Mouse (Mus musculus) splenic B cell, adult 2 months (primary cell): ENCODE measurements around the gene Evi2a.

Experiments
- DNase-seq: peaks from one replicate; pipeline ENCODE4 v3.0.0-alpha.2; 2011; ENCODE audit warnings: low read depth, low spot score
- H3K27me3 ChIP-seq: 2 replicates; pipeline ENCODE4 v1.6.1; 2012; ENCODE audit warnings: mild to moderate bottlenecking, low read length, moderate library complexity, mixed read lengths; ENCODE audit not compliant: control insufficient read depth, poor library complexity, insufficient read depth, severe bottlenecking
- H3K36me3 ChIP-seq: 2 replicates; pipeline ENCODE4 v1.6.1; 2012; ENCODE audit warnings: mild to moderate bottlenecking, low read length, moderate library complexity, mixed read lengths; ENCODE audit not compliant: control insufficient read depth, poor library complexity, insufficient read depth, severe bottlenecking

Evi2a gene

GRCm38 (mm10) chr11:79515798-79516197 lies 14.6 kb downstream of the Evi2a start:
- no peak for DNase-seq
- H3K27me3 ChIP-seq = no peaks in the 10 kb centered on the region
- peaks cover 21% of the 10 kb centered on the region for H3K36me3 ChIP-seq

DNA sequence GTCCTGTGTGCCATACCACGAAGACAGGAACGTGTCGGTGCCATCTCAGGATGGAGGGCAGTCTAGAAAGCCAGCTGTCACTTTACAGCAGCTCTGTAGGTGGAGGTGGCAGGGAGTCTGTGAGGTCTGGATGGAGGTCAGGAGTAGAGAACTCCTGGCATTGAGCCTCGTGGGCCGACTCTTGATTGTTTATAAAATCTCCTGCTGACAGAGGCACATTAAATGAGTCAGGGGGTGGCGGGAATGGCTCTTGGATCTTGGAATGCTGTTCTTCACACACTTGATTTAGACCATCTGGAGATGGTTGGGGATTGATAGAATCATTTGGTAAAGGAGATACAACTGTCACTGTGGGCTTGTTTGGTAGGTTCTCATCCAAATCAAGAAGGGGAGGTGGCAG lies 15.1 kb downstream of the Evi2a start:
- DNase-seq = no peak
- H3K27me3 ChIP-seq = no peaks in the 10 kb centered on the region
- peaks cover 21% of the 10 kb centered on the region for H3K36me3 ChIP-seq

DNA sequence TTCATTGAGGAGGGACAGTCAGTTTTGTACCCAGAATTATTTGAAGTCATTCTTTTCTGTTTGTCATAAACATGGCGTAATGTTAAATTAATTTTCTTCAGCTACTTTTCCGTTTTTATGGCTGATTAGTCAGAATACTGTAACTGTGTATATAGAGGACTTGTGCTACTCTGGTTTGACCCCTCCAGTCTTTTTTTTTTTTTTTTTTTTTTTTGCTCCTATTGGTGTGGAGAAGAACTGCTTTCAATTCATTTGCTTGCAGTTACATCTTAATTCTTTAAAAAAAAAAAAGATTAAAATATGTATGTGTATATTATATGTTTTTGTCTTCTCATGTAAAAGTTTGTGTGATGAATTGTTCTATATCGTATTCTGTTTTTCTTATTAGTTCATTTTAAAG lies 18.4 kb downstream of the Evi2a start:
- peaks cover 19% of the 10 kb centered on the region for H3K36me3 ChIP-seq
- no peaks in the 10 kb centered on the region for H3K27me3 ChIP-seq
- DNase-seq = no peak

DNA sequence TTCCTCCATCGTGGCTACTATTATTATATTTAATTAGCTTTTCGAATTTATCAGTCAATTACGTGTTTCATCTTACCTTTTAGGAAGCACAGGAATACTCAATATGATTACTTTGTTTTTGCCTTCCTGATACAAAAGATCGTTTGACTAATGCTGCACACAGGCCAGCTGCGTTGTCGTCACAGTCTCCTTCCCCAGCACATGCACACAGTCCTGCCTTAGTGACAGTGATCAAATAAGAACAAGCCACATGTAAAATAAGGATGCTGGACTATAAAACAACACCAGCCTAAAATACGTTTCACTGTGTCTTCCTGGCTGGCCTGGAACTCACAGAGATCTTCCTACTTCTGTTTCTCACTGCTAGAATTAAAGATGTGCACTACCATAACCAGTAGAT lies 25.9 kb downstream of the Evi2a start:
- Histone ChIP-seq H3K27me3 (no peaks in the 10 kb centered on the region), H3K36me3 (no peaks in the 10 kb centered on the region)
- no peak for DNase-seq

DNA sequence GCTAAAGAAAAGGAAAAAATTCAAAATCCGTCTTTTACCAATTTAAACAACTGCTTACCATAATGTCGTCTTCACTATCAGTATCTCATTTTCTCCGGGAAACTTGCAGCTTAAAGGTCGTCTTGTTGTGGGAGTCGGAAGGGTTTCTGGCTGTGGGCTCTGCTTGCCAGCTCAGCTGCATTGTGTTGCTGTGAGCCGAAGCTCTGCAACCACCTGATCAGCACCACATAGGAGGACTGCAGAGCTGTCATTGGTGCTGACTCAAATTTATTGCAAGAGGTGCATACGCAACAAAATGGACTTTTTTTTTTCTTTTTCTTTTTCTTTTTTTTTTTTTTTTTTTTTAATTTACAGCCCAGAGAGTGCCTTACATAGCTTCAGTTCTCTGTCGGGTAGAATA lies 26.6 kb downstream of the Evi2a start, which contains the start of gene Omg:
TSS of gene Omg (minus strand) at position 240 of the 400 bp plus-strand sequence.
- DNase-seq = no peak
- no peaks in the 10 kb centered on the region for H3K36me3 ChIP-seq
- no peaks in the 10 kb centered on the region for H3K27me3 ChIP-seq

DNA sequence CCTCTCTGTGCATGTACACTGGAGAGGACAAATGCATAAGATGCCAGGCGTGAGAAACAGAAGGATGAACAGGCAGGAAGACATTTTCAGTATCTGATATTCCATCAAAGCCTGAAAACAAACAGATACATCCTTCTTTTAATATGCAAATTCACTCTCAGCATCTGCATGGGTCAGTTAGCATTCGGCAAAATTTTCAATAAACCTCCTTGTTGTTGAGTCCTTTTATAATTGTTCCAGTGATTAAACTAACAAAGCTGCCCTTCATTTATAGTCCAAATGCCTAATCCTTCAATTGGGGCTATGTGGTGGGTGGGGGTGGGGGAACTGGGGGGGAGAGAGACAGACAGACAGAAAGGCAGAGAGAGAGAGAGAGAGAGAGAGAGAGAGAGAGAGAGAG lies 27.5 kb downstream of the Evi2a start:
- no peak for DNase-seq
- no peaks in the 10 kb centered on the region for H3K27me3 ChIP-seq
- H3K36me3 ChIP-seq = no peaks in the 10 kb centered on the region

GRCm38 (mm10) chr11:79494976-79495800 lies 35.2 kb downstream of the Evi2a start:
- Histone ChIP-seq H3K27me3 (no peaks in the 10 kb centered on the region), H3K36me3 (no peaks in the 10 kb centered on the region; the same call in 1 of the 2 replicates)
- DNase-seq = no peak

- Histone ChIP-seq H3K36me3 (no peaks in the 10 kb centered on the region), H3K27me3 (no peaks in the 10 kb centered on the region)
- DNase-seq = no peak
These were observed 45.7 kb downstream of the Evi2a start for GRCm38 (mm10) chr11:79484721-79485120.

DNA sequence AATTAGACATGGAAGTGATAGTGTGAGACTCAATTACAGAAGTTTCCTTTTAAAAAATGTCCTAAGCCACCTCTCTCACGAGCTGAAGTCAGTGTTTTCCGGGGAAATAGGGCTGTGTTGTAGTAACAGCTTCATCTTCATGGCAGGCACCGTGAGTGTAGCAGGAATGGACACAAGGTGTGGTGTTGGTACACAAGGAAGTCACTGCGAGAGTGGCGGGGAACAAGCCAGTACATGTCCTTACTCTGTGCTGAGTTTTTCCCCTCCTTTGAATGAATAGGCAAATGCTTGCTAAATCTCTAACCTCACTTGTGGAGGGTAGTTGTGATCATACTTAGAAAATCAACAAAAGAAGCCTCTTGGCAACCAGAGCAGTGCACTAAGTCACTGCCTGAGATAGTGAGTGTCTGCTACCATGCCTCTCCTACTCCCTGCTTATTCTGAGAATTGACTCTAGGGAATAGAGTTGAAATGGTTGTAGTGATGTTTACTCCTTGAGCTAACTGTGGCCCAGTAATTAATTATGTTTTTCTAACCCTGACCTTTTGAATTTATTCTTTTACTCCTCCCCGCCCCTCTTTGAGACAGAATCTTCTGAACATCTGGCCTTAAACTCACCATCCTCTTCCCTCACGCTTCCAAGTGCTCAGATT lies 46.4 kb downstream of the Evi2a start:
- no peak for DNase-seq
- Histone ChIP-seq H3K36me3 (no peaks in the 10 kb centered on the region), H3K27me3 (no peaks in the 10 kb centered on the region)

- no peaks in the 10 kb centered on the region for H3K27me3 ChIP-seq
- no peak for DNase-seq
- no peaks in the 10 kb centered on the region for H3K36me3 ChIP-seq
These were observed 47.0 kb downstream of the Evi2a start for GRCm38 (mm10) chr11:79483392-79483791.
